Mouse (Mus musculus): ENCODE data around the gene Helq. TPM values are rescaled to one million over a fixed set of nuclear protein-coding genes. Genes with fewer than 3 reads are reported as not detected.

The Helq gene
- polyA plus RNA-seq, 1 experiment = 5.9 TPM

- 77% methylated on average over 5 of the region's 5 CpGs for WGBS
Measured at GRCm38 (mm10) chr5:100794084-100794483, 4.3 kb downstream of the Helq start.

GRCm38 (mm10) chr5:100792261-100792660 is 6.1 kb downstream of the Helq start:
- 88% methylated on average over 7 of the region's 7 CpGs for WGBS
- no peaks in the 10 kb centered on the region for H3K4me1 ChIP-seq (ENCODE audit: control insufficient read depth, insufficient read depth, low read length)
- H3K4me3 ChIP-seq (replicated peaks; ENCODE audit: extremely low read depth, low read depth, low read length) = no peak overlapping the region
- no peak for DNase-seq
- TF ChIP-seq CTCF (IDR thresholded peaks at IDR 0.05; ENCODE audit: insufficient read depth, low read length) = no peak
- TF ChIP-seq POLR2A (IDR thresholded peaks at IDR 0.05; ENCODE audit: borderline replicate concordance, extremely low read depth, low read depth, low read length) = no peak

More at GRCm38 (mm10) chr5:100794084-100794483, 4.3 kb downstream of the Helq start:
- TF ChIP-seq POLR2A (IDR thresholded peaks at IDR 0.05; ENCODE audit: borderline replicate concordance, extremely low read depth, low read depth, low read length) (no peak), CTCF (IDR thresholded peaks at IDR 0.05; ENCODE audit: insufficient read depth, low read length) (no peak)
- Histone ChIP-seq H3K4me3 (replicated peaks; ENCODE audit: extremely low read depth, low read depth, low read length) (no peak overlapping the region), H3K4me1 (ENCODE audit: control insufficient read depth, insufficient read depth, low read length) (no peaks in the 10 kb centered on the region)
- DNase-seq = no peak

- Histone ChIP-seq H3K4me1 (ENCODE audit: control insufficient read depth, insufficient read depth, low read length) (no peaks in the 10 kb centered on the region), H3K4me3 (replicated peaks; ENCODE audit: extremely low read depth, low read depth, low read length) (no peak overlapping the region)
- WGBS = 90% methylated on average over 9 of the region's 9 CpGs
- no peak for DNase-seq
- no peak for TF ChIP-seq CTCF (IDR thresholded peaks at IDR 0.05; ENCODE audit: insufficient read depth, low read length)
- no peak for TF ChIP-seq POLR2A (IDR thresholded peaks at IDR 0.05; ENCODE audit: borderline replicate concordance, extremely low read depth, low read depth, low read length)
Measured at GRCm38 (mm10) chr5:100787527-100787926, 10.9 kb downstream of the Helq start.

- 93% methylated on average over 13 of the region's 13 CpGs for WGBS
- Histone ChIP-seq H3K4me1 (ENCODE audit: control insufficient read depth, insufficient read depth, low read length) (no peaks in the 10 kb centered on the region), H3K4me3 (replicated peaks; ENCODE audit: extremely low read depth, low read depth, low read length) (no peak overlapping the region)
- TF ChIP-seq POLR2A (IDR thresholded peaks at IDR 0.05; ENCODE audit: borderline replicate concordance, extremely low read depth, low read depth, low read length) (no peak), CTCF (IDR thresholded peaks at IDR 0.05; ENCODE audit: insufficient read depth, low read length) (no peak)
- no peak for DNase-seq
Measured at GRCm38 (mm10) chr5:100779002-100779401, 19.4 kb downstream of the Helq start.

- Histone ChIP-seq H3K4me3 (replicated peaks; ENCODE audit: extremely low read depth, low read depth, low read length) (no peak overlapping the region), H3K4me1 (ENCODE audit: control insufficient read depth, insufficient read depth, low read length) (no peaks in the 10 kb centered on the region)
- WGBS = 74% methylated on average over 5 of the region's 5 CpGs
- TF ChIP-seq CTCF (IDR thresholded peaks at IDR 0.05; ENCODE audit: insufficient read depth, low read length) (no peak), POLR2A (IDR thresholded peaks at IDR 0.05; ENCODE audit: borderline replicate concordance, extremely low read depth, low read depth, low read length) (no peak)
- DNase-seq = no peak
Measured at GRCm38 (mm10) chr5:100776900-100777299, 21.5 kb downstream of the Helq start.

- TF ChIP-seq CTCF (IDR thresholded peaks at IDR 0.05; ENCODE audit: insufficient read depth, low read length) (no peak), POLR2A (IDR thresholded peaks at IDR 0.05; ENCODE audit: borderline replicate concordance, extremely low read depth, low read depth, low read length) (no peak)
- H3K4me1 ChIP-seq (ENCODE audit: control insufficient read depth, insufficient read depth, low read length) = no peaks in the 10 kb centered on the region
- H3K4me3 ChIP-seq (replicated peaks; ENCODE audit: extremely low read depth, low read depth, low read length) = no peak overlapping the region
- WGBS = 79% methylated on average over 13 of the region's 13 CpGs
- DNase-seq = no peak
Measured at GRCm38 (mm10) chr5:100775778-100776404, 22.5 kb downstream of the Helq start.

GRCm38 (mm10) chr5:100771575-100771974 is 26.8 kb downstream of the Helq start:
- TF ChIP-seq POLR2A (IDR thresholded peaks at IDR 0.05; ENCODE audit: borderline replicate concordance, extremely low read depth, low read depth, low read length) = no peak
- no peak for TF ChIP-seq CTCF (IDR thresholded peaks at IDR 0.05; ENCODE audit: insufficient read depth, low read length)
- H3K4me3 ChIP-seq (replicated peaks; ENCODE audit: extremely low read depth, low read depth, low read length) = no peak overlapping the region
- WGBS = 92% methylated on average over 4 of the region's 4 CpGs
- no peaks in the 10 kb centered on the region for H3K4me1 ChIP-seq (ENCODE audit: control insufficient read depth, insufficient read depth, low read length)
- no peak for DNase-seq

- WGBS = 97% methylated on average over 7 of the region's 7 CpGs
- no peak for TF ChIP-seq POLR2A (IDR thresholded peaks at IDR 0.05; ENCODE audit: borderline replicate concordance, extremely low read depth, low read depth, low read length)
- no peak for TF ChIP-seq CTCF (IDR thresholded peaks at IDR 0.05; ENCODE audit: insufficient read depth, low read length)
- Histone ChIP-seq H3K4me1 (ENCODE audit: control insufficient read depth, insufficient read depth, low read length) (no peaks in the 10 kb centered on the region), H3K4me3 (replicated peaks; ENCODE audit: extremely low read depth, low read depth, low read length) (no peak overlapping the region)
- no peak for DNase-seq
Measured at GRCm38 (mm10) chr5:100766026-100766425, 32.4 kb downstream of the Helq start.

GRCm38 (mm10) chr5:100761736-100762135 is 36.7 kb downstream of the Helq start:
- H3K4me3 ChIP-seq (replicated peaks; ENCODE audit: extremely low read depth, low read depth, low read length) = no peak overlapping the region
- WGBS = 90% methylated on average over 7 of the region's 7 CpGs
- H3K4me1 ChIP-seq (ENCODE audit: control insufficient read depth, insufficient read depth, low read length) = no peaks in the 10 kb centered on the region
- TF ChIP-seq CTCF (IDR thresholded peaks at IDR 0.05; ENCODE audit: insufficient read depth, low read length) = no peak
- no peak for TF ChIP-seq POLR2A (IDR thresholded peaks at IDR 0.05; ENCODE audit: borderline replicate concordance, extremely low read depth, low read depth, low read length)
- no peak for DNase-seq

- WGBS = 85% methylated on average over 10 of the region's 10 CpGs
- Histone ChIP-seq H3K4me1 (ENCODE audit: control insufficient read depth, insufficient read depth, low read length) (no peaks in the 10 kb centered on the region), H3K4me3 (replicated peaks; ENCODE audit: extremely low read depth, low read depth, low read length) (no peak overlapping the region)
- DNase-seq = no peak
- TF ChIP-seq POLR2A (IDR thresholded peaks at IDR 0.05; ENCODE audit: borderline replicate concordance, extremely low read depth, low read depth, low read length) (no peak), CTCF (IDR thresholded peaks at IDR 0.05; ENCODE audit: insufficient read depth, low read length) (no peak)
Measured at GRCm38 (mm10) chr5:100760049-100760663, 38.2 kb downstream of the Helq start.

Measured in lung, adult 2 months (tissue).